Mouse (Mus musculus) kidney, adult 9 months (tissue): ENCODE measurements at regions not wholly inside any gene's neighbourhood (a gene's known extent, or its start where the extent isn't known, plus 50 kb on each side); places are given as distances from the start of the nearest gene placed in this dataset.

Source experiments
- DNase-seq: peaks from one replicate; pipeline ENCODE4 v3.0.0; 2022

- DNase-seq: no peak
These were observed 292.2 kb upstream of the Large1 start for GRCm38 (mm10) chr8:73645582-73645981.

DNA sequence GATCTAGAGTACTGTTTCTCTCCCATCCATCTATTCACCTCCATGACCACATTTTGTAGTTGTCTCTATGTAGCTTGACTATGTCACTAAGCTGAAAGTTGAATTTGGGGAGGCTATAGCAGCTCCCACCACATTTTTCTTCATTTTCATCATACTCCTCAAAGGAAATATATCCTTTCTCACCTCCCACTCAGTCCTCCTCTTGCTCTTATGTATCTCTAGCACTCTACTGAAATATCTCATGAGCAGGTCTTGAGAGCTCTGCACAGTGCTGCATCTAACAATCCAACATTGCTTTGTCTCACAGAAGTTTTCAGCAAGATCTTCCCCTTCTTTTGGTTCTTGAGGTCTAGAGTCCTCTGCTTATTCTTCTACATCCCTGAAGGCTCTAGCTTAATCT lies 273.5 kb upstream of the Large1 start:
- no peak for DNase-seq

GRCm38 (mm10) chr8:73618946-73619345 lies 265.6 kb upstream of the Large1 start:
- DNase-seq: peak; percentile 0

DNA sequence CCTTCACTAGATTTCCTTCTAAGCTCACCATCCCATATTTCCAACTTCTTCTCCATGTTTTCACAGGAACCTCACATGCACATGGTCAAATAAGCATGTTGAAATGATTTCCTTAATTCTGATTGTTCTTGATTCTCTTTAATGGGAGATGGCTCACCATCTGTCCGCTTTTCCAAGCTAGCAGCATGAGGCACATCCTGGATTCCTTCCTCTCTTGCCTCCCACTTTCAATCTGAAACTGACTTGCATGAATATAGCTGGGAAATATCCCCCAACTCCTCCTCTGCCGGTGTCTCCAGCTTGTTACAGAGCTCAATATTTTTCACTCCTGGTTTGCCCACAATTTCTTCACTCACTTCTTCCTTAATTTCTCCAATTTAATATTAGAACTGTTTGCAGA lies 261.3 kb upstream of the Large1 start:
- no peak for DNase-seq

DNA sequence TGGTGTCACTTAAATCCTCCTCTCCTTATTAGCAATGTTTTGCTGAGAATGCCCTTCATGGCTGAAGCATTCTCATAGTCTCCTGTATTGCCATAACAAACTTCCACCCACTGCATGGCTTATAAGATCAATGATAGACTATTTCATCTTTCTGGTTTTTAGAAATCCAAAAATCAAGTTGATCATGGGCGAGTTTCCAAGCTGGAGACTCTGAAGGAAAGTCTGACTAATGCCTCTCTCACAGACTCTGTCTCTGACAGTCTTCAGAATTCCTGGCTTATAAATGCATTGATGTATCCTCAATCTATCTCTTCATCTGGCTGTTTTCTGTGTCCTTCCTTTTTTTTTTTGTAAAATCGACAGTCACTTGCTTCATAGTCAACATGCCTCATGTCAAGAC lies 260.8 kb upstream of the Large1 start:
- no peak for DNase-seq

GRCm38 (mm10) chr8:73611583-73611982 lies 258.2 kb upstream of the Large1 start:
- DNase-seq: no peak

GRCm38 (mm10) chr8:73570599-73570998 lies 217.3 kb upstream of the Large1 start:
- no peak for DNase-seq

DNA sequence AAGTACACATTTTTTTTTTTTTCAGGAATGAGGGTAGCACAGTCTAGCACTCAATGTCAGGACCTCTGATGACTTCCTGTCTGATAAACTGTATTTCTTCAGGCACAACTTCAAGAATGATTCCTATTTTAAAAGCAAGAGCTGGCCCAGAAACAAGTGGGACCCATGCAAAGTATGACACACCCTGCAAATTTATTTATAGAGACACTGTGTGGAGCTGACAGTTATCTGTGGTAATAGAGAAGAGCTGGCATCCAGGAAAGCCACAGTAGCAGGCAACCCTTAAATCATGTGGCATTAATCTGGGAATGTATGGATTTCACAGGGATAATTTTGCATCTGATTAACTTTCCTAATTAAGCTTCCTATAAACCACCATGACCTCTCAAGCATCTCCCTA lies 216.6 kb upstream of the Large1 start:
- no peak for DNase-seq
